Mouse (Mus musculus) skeletal muscle tissue, adult 2 months (tissue): ENCODE results near the gene Ppy.

Experiments used
- DNase-seq: peaks from one replicate; pipeline ENCODE4 v3.0.0-alpha.2; 2012; ENCODE audit warnings: low read depth, low spot score

Gene Ppy

GRCm38 (mm10) chr11:102101219-102101618, at the start of gene Ppy:
TSS of gene Ppy (minus strand) at chr11:102101319.
- DNase-seq, result no peak

GRCm38 (mm10) chr11:102147213-102147989, 46.3 kb upstream of the Ppy start:
- no peak for DNase-seq

- no peak for DNase-seq
Measured at GRCm38 (mm10) chr11:102146531-102146930, 45.4 kb upstream of the Ppy start.

- DNase-seq, result no peak
Measured at GRCm38 (mm10) chr11:102146005-102146404, 44.9 kb upstream of the Ppy start.

GRCm38 (mm10) chr11:102145471-102146001, 44.4 kb upstream of the Ppy start, which contains the start of gene Nags:
TSS of gene Nags (plus strand) at chr11:102145513.
- no peak for DNase-seq

- no peak for DNase-seq
Measured at GRCm38 (mm10) chr11:102144957-102145470, 43.9 kb upstream of the Ppy start.

GRCm38 (mm10) chr11:102142355-102142754, 41.2 kb upstream of the Ppy start:
- no peak for DNase-seq

GRCm38 (mm10) chr11:102140508-102140907, 39.4 kb upstream of the Ppy start:
- DNase-seq, result peak; percentile 22

- peak; percentile 53 for DNase-seq
Measured at GRCm38 (mm10) chr11:102138447-102138740, 37.3 kb upstream of the Ppy start.

GRCm38 (mm10) chr11:102137625-102138446, 36.7 kb upstream of the Ppy start:
- no peak for DNase-seq

- DNase-seq, result no peak
Measured at GRCm38 (mm10) chr11:102134516-102134915, 33.4 kb upstream of the Ppy start.

GRCm38 (mm10) chr11:102117386-102117785, 16.3 kb upstream of the Ppy start:
- no peak for DNase-seq

- DNase-seq, result no peak
Measured at GRCm38 (mm10) chr11:102116241-102116640, 15.1 kb upstream of the Ppy start.

GRCm38 (mm10) chr11:102111576-102111975, 10.5 kb upstream of the Ppy start:
- no peak for DNase-seq

GRCm38 (mm10) chr11:102107732-102108131, 6.6 kb upstream of the Ppy start, which contains the start of gene Pyy:
TSS of gene Pyy (minus strand) at chr11:102107832.
- DNase-seq, result no peak

GRCm38 (mm10) chr11:102106911-102107310, 5.8 kb upstream of the Ppy start:
- no peak for DNase-seq

- no peak for DNase-seq
Measured at GRCm38 (mm10) chr11:102102485-102103258, 1.6 kb upstream of the Ppy start.

- DNase-seq, result peak; percentile 81
Measured at GRCm38 (mm10) chr11:102096887-102097391, 4.2 kb downstream of the Ppy start.

- no peak for DNase-seq
Measured at GRCm38 (mm10) chr11:102096446-102096845, 4.7 kb downstream of the Ppy start.

GRCm38 (mm10) chr11:102095676-102096075, 5.4 kb downstream of the Ppy start:
- DNase-seq, result no peak

- DNase-seq, result peak; percentile 23
Measured at GRCm38 (mm10) chr11:102089088-102089808, 11.9 kb downstream of the Ppy start.
